Mouse (Mus musculus): Measurements from ENCODE around the gene Cpt1a.

DNA sequence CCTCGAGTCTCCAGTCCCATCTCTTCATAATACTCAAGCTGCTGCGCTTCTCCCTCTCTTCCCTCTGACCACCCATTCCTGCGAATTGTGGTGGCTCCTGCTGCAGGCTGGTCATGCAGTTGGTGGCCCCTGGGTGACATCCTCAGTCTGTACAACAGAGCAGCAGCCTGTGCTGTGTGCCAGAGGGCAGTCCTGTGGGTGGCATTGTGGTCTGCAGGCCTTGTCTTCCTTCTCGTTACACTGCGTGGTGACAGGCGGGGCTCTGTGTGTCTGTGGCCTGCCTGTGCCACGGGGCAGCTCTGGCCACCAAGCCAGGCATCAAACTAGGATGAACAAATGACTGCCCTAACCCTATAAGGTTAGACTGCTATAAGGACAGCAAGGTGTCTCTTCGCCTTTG is 17.1 kb downstream of the Cpt1a start:
- TF ChIP-seq POLR2A (IDR thresholded peaks at IDR 0.05; ENCODE audit: control insufficient read depth, extremely low read depth, insufficient read depth, low read length, poor library complexity) (no peak), CTCF (IDR thresholded peaks at IDR 0.05; ENCODE audit: borderline replicate concordance, control insufficient read depth, extremely low read depth, insufficient read depth, low read length, poor library complexity) (no peak)
